Mouse (Mus musculus) forebrain, postnatal 0 days (tissue): ENCODE measurements around the gene Pgp. TPM values are rescaled to one million over a fixed set of nuclear protein-coding genes. Genes with fewer than 3 reads are reported as not detected.

Experiments used
- ATAC-seq: fragments of 200-750 bp; cut with Nextera tagmentation; 2 replicates; pipeline ENCODE4 v1.8.0; 2017; ENCODE audit warnings: mild to moderate bottlenecking, moderate library complexity
- DNase-seq: peaks from one replicate; pipeline ENCODE4 v3.0.0-alpha.2; 2015
- H3K27ac ChIP-seq: fragments of 300-500 bp; sonication (generic); 2 replicates; pipeline ENCODE4 v1.5.1; 2014; ENCODE audit warnings: low read depth, mild to moderate bottlenecking, antibody characterized with exemption, low read length, moderate library complexity, mixed read lengths
- H3K27me3 ChIP-seq: fragments of 300-500 bp; sonication (generic); 2 replicates; pipeline ENCODE4 v1.6.1; 2014; ENCODE audit warnings: mild to moderate bottlenecking, low read length, mixed read lengths; ENCODE audit not compliant: insufficient read depth
- H3K36me3 ChIP-seq: fragments of 300-500 bp; sonication (generic); 2 replicates; pipeline ENCODE4 v1.6.1; 2014; ENCODE audit warnings: mild to moderate bottlenecking, moderate library complexity; ENCODE audit not compliant: insufficient read depth
- H3K4me1 ChIP-seq: fragments of 300-500 bp; sonication (generic); 2 replicates; pipeline ENCODE4 v1.6.1; 2014; ENCODE audit warnings: antibody characterized with exemption; ENCODE audit not compliant: insufficient read depth
- H3K4me2 ChIP-seq: fragments of 300-500 bp; sonication (generic); 2 replicates; pipeline ENCODE4 v1.6.1; 2014; ENCODE audit warnings: low read depth, mild to moderate bottlenecking, moderate library complexity
- H3K4me3 ChIP-seq: fragments of 300-500 bp; sonication (generic); 2 replicates; pipeline ENCODE4 v1.5.1; 2014; ENCODE audit warnings: low read depth, low read length, mixed read lengths
- H3K9ac ChIP-seq: fragments of 300-500 bp; sonication (generic); 2 replicates; pipeline ENCODE4 v1.6.1; 2014; ENCODE audit warnings: mild to moderate bottlenecking
- H3K9me3 ChIP-seq: fragments of 300-500 bp; sonication (generic); 2 replicates; pipeline ENCODE4 v1.6.1; 2016; ENCODE audit warnings: low read length
- CTCF ChIP-seq: sonication (generic); IDR thresholded peaks from 2 replicates; pipeline ENCODE4 v1.5.1; 2016; ENCODE audit warnings: antibody characterized with exemption, control low read depth, low read depth
- WGBS: fragments of 180-500 bp; shearing (Covaris S2); extraction: QIAGEN DNeasy Blood & Tissue Kit; methylation state at CpG from one replicate; pipeline ENCODE4 v1.1.7; 2014; 5-methylcytosine and 5-hydroxymethylcytosine counted together
- polyA plus RNA-seq: library from polyadenylated mRNA; unstranded; fragments of >200 nt; fragmentation: Nextera tagmentation; extraction: Ambion mirVana; gene quantifications from 2 replicates; pipeline ENCODE4 v1.2.1, GENCODE M21; 2015
- total RNA-seq: library from RNA; depleted of rRNA; stranded (reverse); fragments of >200 nt; gene quantifications from 2 replicates; pipeline ENCODE4 v1.2.3, GENCODE M21; 2014

The Pgp gene
- total and polyA plus RNA-seq, 2 experiments from 2014 or later: 37.8 to 72.5 TPM

DNA sequence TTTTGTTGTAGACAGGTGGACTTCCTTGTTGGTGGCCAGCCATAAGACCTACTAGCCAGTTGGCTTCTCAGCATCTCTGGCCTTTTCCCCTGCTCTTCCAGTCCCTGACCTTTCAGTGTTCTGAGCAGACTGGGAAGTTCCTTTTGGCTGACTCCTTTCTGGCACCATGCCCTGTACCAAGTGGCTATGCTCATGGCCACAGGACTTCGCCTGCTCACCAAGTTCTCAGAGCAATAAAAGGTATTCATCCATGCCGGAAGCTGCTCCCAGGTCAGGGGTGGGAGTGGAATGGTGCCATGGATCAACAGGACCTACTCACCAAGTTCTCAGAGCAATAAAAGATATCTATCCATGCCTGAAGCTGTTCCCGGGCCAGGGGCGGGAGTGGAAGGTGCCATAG lies 2.3 kb downstream of the Pgp start:
- H3K9me3 ChIP-seq: no peaks in the 10 kb centered on the region
- H3K27me3 ChIP-seq: no peaks in the 10 kb centered on the region
- no peak for ATAC-seq
- peaks cover 10% of the 10 kb centered on the region for H3K4me1 ChIP-seq
- no peak overlapping the region for H3K4me3 ChIP-seq
- no peak overlapping the region for H3K27ac ChIP-seq
- 0 out of 2 replicates have a peak overlapping the region, but pooled peaks have one; percentile 93 for H3K4me2 ChIP-seq
- no peak for DNase-seq
- no peak for TF ChIP-seq CTCF
- no peak overlapping the region for H3K9ac ChIP-seq
- peaks cover 37% of the 10 kb centered on the region for H3K36me3 ChIP-seq
- WGBS: 76% methylated on average over 4 of the region's 4 CpGs

DNA sequence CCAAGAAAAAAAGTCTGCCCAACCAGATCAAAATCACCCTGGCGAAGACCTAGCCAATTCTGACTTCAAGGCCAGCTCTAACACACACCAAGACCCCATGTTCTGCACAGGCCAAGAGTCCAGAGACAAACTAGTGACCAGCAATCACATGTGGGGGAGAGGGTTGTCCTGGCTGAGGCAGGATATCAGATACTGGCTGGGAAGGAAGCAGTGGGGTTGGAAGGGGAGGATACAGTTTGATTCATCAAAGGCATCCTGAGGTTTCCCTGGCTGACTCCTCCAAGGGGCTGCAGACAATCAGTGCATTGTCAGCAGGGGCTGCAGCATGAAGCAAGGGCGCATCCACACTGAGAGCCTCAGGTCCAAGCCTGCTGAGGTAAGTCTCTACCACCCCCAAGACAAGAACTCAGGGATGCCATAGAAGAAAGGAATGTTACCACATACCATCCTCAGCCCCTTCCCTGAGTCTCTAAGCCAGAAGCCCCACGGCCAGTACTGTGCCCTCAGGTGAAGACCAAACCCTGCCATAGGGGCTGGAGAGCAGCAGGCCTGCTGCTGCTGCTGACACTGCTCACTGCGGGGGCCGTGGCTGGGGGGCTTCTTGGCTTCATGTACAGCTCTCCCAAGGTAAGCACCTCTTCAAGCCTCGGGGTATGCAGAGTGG lies 3.6 kb downstream of the Pgp start, which contains the start of gene Bricd5:
TSS of gene Bricd5 (plus strand) at position 273 of the 664 bp plus-strand sequence.
- Histone ChIP-seq H3K4me1 (peaks cover 15% of the 10 kb centered on the region), H3K9ac (no peak within 1 kb of the TSS), H3K27me3 (no peaks in the 10 kb centered on the region), H3K4me2 (no peak within 1 kb of the TSS), H3K36me3 (peaks cover 37% of the 10 kb centered on the region), H3K4me3 (no peak within 1 kb of the TSS), H3K9me3 (no peaks in the 10 kb centered on the region), H3K27ac (peak within 1 kb of the TSS; percentile 45; the same call in 1 of the 2 replicates)
- DNase-seq (no peak), ATAC-seq (no peak)
- no peak for TF ChIP-seq CTCF
- 71% methylated on average over 6 of the region's 6 CpGs for WGBS

DNA sequence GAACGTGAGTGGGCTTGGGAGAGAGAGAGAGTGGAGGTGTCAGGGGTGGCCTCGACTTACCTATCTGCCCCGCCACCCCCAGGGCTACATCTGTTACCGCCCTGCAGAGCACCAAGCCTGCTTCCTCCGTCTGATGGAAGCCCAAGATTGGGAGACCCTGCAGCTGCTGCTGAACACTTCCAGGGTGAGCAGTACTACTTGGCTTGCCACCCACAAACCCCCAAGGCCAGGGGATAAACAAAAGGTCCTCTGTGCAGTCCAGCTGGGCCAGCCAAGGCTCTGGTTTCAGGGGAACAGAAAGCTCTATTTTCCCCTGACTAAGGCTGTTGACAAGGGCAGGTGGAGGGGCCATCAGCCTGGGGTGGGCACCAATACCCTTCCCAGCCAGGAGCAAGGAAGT lies 4.4 kb downstream of the Pgp start:
- H3K4me1 ChIP-seq: peaks cover 15% of the 10 kb centered on the region
- H3K4me2 ChIP-seq: no peak overlapping the region
- peak overlapping the region; percentile 45; the same call in 1 of the 2 replicates for H3K27ac ChIP-seq
- DNase-seq (no peak), ATAC-seq (no peak)
- no peak for TF ChIP-seq CTCF
- peaks cover 37% of the 10 kb centered on the region for H3K36me3 ChIP-seq
- 76% methylated on average over 5 of the region's 5 CpGs for WGBS
- no peaks in the 10 kb centered on the region for H3K27me3 ChIP-seq
- no peak overlapping the region for H3K9ac ChIP-seq
- no peak overlapping the region for H3K4me3 ChIP-seq
- H3K9me3 ChIP-seq: no peaks in the 10 kb centered on the region

DNA sequence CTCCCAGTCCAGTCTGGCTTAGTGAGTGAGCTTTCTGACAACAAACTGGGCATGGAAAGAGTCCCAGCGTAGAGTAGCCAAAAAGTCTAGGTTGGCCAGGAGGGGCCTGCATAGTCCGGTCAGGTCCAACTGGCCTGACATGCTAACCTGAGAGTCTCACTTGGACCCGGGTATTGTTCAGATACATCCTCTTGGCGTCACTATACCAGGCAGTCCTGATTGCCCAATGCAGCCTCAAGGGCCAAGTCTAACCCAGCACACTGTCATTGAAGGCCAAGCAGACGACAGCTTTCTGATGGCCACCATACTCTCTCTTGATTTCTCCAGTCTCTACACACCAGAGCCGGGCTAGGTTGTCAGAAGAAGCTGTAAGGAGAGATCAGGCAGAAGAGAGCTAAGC lies 5.4 kb downstream of the Pgp start:
- H3K4me2 ChIP-seq: no peak overlapping the region
- 92% methylated on average over 6 of the region's 6 CpGs for WGBS
- TF ChIP-seq CTCF: no peak
- no peak for DNase-seq
- no peak for ATAC-seq
- no peak overlapping the region for H3K9ac ChIP-seq
- H3K9me3 ChIP-seq: no peaks in the 10 kb centered on the region
- H3K27me3 ChIP-seq: no peaks in the 10 kb centered on the region
- no peak overlapping the region for H3K4me3 ChIP-seq
- H3K36me3 ChIP-seq: peaks cover 37% of the 10 kb centered on the region
- no peak overlapping the region for H3K27ac ChIP-seq
- H3K4me1 ChIP-seq: peaks cover 18% of the 10 kb centered on the region

DNA sequence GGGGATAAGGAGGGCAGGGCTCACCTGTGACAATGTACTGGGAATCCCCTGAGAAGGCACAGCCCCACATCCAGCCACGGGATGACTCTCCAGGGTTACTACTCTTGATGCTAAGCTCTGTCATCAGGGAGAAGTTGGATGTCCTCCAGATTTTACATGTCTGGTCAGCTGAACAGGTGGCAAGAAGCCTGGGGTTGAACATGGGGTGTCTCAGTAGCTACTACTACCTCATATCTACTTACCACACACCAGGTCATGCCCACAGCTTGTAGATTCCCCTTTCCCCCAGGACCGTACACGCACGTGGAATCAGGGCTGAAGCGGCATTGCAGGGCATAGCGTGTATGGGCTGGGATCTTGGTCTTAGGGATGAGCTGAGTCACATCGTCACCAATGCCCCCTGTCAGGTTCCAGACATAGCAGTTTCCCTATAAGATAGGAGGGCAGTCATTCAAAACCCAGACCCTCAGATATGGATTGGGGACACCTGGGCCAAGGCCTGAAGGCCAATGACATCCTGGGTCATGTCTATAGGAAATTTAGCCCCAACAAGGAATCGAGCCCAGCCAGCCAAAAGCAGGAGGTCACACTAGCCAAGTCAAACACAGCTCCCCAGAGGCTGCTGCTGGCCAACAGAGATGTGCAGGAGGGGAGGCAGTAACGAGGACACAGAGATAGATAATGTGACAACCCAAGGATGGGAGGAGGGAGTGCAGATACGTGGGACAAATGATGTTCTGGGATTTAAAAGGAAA lies 6.0 kb downstream of the Pgp start:
- peaks cover 18% of the 10 kb centered on the region for H3K4me1 ChIP-seq
- H3K9me3 ChIP-seq: no peaks in the 10 kb centered on the region
- H3K36me3 ChIP-seq: peaks cover 37% of the 10 kb centered on the region
- ATAC-seq: no peak
- WGBS: 94% methylated on average over 10 of the region's 10 CpGs
- no peak for DNase-seq
- no peak overlapping the region for H3K27ac ChIP-seq
- H3K27me3 ChIP-seq: no peaks in the 10 kb centered on the region
- H3K4me2 ChIP-seq: no peak overlapping the region
- H3K4me3 ChIP-seq: no peak overlapping the region
- TF ChIP-seq CTCF: no peak
- H3K9ac ChIP-seq: no peak overlapping the region

DNA sequence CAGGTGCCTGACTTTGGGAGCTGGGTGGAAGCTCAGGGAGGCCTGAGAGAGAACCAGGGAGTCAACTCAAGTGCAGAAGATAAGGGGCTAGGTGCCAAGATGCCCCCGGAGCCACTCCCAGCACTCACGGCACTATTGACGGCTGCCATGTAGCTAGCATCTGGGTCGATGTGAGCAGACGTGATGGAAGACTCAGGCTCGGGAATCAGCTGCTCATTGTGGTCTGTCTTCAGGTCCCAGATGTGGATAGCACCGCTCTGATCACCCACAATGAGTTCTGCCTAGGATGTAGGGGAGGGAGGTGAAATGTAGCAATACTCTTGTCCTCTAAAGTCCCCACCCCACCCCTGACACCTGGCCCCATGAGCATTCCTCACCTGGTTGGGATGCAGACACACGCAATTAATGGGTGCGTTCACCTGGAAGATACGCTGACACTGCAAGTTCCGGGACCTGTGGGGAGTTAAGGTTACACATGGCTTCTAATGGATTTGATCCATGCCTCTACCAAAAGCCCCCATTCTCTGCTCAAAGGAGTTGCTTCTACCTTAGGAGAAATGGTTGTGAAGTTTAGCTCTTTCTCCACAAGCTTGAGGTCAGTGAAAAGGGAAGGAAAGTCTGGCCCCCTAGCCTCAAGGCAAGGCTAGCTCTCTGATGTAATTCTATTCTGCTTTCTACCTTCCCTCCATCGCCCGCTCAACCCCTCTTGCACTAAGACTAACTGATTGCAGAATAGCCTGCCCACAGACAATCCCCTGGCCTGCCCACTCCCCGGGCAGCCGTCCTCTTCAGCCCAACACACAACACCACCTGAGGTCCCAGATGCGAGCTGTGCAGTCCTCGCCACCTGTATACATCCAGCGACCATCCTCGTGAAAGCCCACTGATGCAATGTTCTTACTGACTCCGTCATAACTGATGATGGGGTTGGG lies 7.1 kb downstream of the Pgp start:
- H3K27me3 ChIP-seq: no peaks in the 10 kb centered on the region
- peaks cover 37% of the 10 kb centered on the region for H3K36me3 ChIP-seq
- H3K4me2 ChIP-seq: no peak overlapping the region
- no peak for ATAC-seq
- no peak overlapping the region for H3K27ac ChIP-seq
- peaks cover 9% of the 10 kb centered on the region for H3K4me1 ChIP-seq
- no peak overlapping the region for H3K4me3 ChIP-seq
- no peak for TF ChIP-seq CTCF
- 91% methylated on average over 20 of the region's 20 CpGs for WGBS
- no peak for DNase-seq
- no peak overlapping the region for H3K9ac ChIP-seq
- H3K9me3 ChIP-seq: no peaks in the 10 kb centered on the region
